Mouse (Mus musculus) testis, adult 2 months (tissue): ENCODE measurements at regions not wholly inside any gene's neighbourhood (a gene's known extent, or its start where the extent isn't known, plus 50 kb on each side); places are given as distances from the start of the nearest gene placed in this dataset.

Experiments
- H3K27ac ChIP-seq: fragments of 200-500 bp; 2 replicates; pipeline ENCODE4 v1.5.1; 2012; ENCODE audit warnings: low read depth, low read length; ENCODE audit not compliant: control insufficient read depth, insufficient read depth
- H3K27me3 ChIP-seq: fragments of 200-500 bp; 2 replicates; pipeline ENCODE4 v1.6.1; 2012; ENCODE audit warnings: mild to moderate bottlenecking, low read length, moderate library complexity; ENCODE audit not compliant: control insufficient read depth, insufficient read depth
- H3K36me3 ChIP-seq: fragments of 200-500 bp; 2 replicates; pipeline ENCODE4 v1.6.1; 2012; ENCODE audit warnings: mild to moderate bottlenecking, low read length; ENCODE audit not compliant: control insufficient read depth, insufficient read depth
- H3K4me1 ChIP-seq: fragments of 200-500 bp; 2 replicates; pipeline ENCODE4 v1.6.1; 2012; ENCODE audit warnings: low read length; ENCODE audit not compliant: control insufficient read depth, insufficient read depth
- H3K4me3 ChIP-seq: fragments of 200-500 bp; 2 replicates; pipeline ENCODE4 v1.5.1; 2012; ENCODE audit warnings: low read depth, mild to moderate bottlenecking, low read length, moderate library complexity, mixed read lengths; ENCODE audit not compliant: control insufficient read depth
- CTCF ChIP-seq: fragments of 200-500 bp; IDR thresholded peaks from 2 replicates; pipeline ENCODE4 v1.5.1; 2012; ENCODE audit warnings: low read depth, mild to moderate bottlenecking, inconsistent platforms, low read length, moderate library complexity; ENCODE audit not compliant: control insufficient read depth, insufficient read depth, insufficient replicate concordance
- POLR2A ChIP-seq: fragments of 200-500 bp; IDR thresholded peaks from 2 replicates; pipeline ENCODE4 v1.6.1; 2012; ENCODE audit warnings: low read depth, mild to moderate bottlenecking, inconsistent platforms, low read length, moderate library complexity; ENCODE audit not compliant: control insufficient read depth

DNA sequence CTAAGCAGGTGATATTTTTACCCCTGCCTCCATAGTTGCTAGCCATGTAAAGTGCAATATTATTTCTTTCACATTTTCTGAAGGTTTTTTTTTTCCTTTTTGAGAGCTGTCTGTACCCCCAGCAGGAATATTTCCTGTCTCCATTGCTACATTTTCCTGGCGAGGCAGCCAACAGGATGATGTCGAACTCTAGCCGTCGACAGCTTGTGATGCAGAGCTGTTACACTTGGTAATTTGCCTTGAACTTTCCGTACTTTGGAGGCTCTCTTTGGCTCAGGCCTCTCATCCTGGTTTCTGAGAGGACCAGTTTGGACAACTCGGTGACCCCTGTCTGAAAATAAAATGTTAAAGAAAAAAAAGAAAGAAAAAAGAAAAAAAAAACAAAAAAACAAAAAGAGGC lies 260.3 kb downstream of the 4933412E24Rik start:
- Histone ChIP-seq H3K27me3 (no peaks in the 10 kb centered on the region), H3K4me3 (no peak overlapping the region), H3K4me1 (no peaks in the 10 kb centered on the region; the same call in 1 of the 2 replicates), H3K36me3 (no peaks in the 10 kb centered on the region), H3K27ac (no peak overlapping the region)
- no peak for TF ChIP-seq CTCF
- TF ChIP-seq POLR2A = no peak

DNA sequence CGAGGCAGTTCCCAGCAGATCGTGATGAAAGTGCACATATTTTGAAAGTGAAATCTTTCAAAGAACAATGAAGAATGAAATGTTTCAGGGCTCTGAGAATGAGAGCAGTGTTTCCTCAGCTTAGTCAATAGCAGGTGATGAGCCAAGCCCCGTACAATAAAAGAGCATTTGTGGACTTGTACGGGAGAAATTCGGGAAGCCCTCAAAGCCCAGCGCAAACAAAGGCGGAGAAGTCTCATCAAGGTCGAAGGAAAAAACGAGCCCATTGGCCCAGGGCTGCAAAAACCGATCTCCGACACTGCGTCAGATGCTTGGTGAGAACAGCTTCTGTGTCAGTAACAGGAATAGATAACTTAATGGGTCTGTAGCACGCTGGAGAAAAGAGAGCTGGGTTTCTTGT lies 261.5 kb downstream of the 4933412E24Rik start:
- Histone ChIP-seq H3K27me3 (no peaks in the 10 kb centered on the region), H3K4me1 (no peaks in the 10 kb centered on the region; the same call in 1 of the 2 replicates), H3K36me3 (no peaks in the 10 kb centered on the region), H3K27ac (no peak overlapping the region), H3K4me3 (peak overlapping the region; percentile 2; the same call in 1 of the 2 replicates)
- no peak for TF ChIP-seq POLR2A
- TF ChIP-seq CTCF = no peak

DNA sequence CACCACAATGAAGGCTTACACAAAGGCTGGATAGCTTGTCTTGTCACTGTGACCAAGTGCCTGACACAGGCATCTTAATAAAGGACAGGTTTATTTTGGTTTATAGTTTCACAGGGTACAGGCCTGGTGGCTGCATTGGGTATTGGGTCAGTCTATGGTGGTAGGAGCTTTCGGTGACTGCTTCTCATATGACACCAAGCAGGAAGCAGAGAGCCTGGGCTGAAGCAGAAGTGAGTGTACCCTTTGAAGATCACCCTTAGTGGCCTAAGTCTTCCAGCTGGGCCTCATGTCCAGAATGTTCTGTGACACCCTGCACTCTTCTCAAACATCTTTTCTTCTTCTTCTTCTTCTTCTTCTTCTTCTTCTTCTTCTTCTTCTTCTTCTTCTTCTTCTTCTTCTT lies 264.1 kb downstream of the 4933412E24Rik start:
- H3K36me3 ChIP-seq = no peaks in the 10 kb centered on the region
- H3K27ac ChIP-seq = no peak overlapping the region
- TF ChIP-seq CTCF (no peak), POLR2A (no peak)
- H3K4me3 ChIP-seq = no peak overlapping the region
- H3K27me3 ChIP-seq = no peaks in the 10 kb centered on the region
- no peaks in the 10 kb centered on the region; the same call in 1 of the 2 replicates for H3K4me1 ChIP-seq

DNA sequence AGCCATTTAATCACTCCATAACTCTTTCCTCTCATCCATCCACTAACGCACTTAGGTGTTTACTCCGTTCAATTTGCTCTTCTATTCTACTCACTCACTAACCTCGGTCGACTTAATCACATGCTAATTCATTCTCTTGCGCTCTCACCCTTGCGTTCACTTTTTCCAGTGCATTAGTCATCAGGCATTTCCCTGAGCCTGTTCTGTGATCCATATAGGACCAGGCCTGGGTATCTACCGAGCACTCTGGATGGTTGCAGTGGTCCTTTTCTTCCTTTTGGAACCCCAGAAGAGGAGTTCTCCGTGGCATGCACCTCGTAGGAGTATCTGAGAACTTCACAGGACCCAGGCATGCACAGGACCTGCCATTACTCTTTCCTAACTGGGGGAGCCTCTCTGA lies 270.1 kb downstream of the 4933412E24Rik start:
- no peak for TF ChIP-seq POLR2A
- TF ChIP-seq CTCF = no peak
- Histone ChIP-seq H3K27me3 (no peaks in the 10 kb centered on the region), H3K4me1 (no peaks in the 10 kb centered on the region), H3K4me3 (no peak overlapping the region), H3K36me3 (no peaks in the 10 kb centered on the region), H3K27ac (no peak overlapping the region)

DNA sequence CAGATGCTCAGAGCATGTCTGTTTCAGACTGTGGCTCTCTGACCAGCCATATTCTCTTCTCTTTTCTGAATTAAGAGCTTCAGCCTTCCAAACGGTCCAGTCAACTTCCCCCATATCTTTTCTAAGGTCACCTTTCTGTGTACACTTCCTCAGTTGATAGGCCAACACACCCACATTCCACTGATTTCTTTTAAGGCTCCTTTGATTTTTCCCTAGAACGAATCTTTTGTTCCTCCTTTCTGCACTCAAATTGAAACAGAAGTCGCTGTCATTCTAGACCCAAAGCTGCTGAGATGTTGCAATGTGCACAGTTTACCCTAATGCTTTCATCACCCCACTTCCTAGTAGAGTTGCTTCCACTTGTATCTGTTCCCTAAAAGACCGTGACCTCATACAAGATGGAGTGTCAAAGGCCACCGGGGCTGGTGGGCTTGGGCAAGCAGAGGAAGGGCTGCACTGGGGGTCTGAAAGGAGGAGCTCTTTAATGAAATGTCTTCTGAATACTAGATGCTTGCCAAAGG lies 271.9 kb downstream of the 4933412E24Rik start:
- H3K4me3 ChIP-seq = no peak overlapping the region
- H3K4me1 ChIP-seq = no peaks in the 10 kb centered on the region
- no peak overlapping the region for H3K27ac ChIP-seq
- no peaks in the 10 kb centered on the region for H3K27me3 ChIP-seq
- H3K36me3 ChIP-seq = no peaks in the 10 kb centered on the region
- TF ChIP-seq POLR2A = no peak
- no peak for TF ChIP-seq CTCF

DNA sequence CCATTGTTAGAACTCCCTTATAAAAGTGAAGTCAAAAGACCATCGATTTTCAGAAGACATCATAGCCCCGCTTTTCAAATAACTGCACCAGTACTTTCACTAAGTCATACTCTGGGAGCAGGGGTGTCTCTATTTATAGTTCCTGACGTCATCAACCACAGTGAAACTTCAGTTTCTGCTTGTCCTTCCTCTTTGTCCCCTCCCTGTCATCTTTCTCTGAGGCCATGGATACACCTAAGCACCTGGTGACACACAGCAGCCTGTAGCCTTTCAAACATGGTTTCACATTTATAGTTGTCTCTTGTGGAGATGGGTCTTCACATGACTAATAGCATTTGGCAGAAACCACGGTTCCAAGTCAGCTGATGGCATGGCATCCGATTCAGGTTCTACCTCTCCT lies 277.2 kb downstream of the 4933412E24Rik start:
- TF ChIP-seq CTCF (no peak), POLR2A (no peak)
- H3K4me1 ChIP-seq = peaks cover 2% of the 10 kb centered on the region; the same call in 1 of the 2 replicates
- no peak overlapping the region for H3K27ac ChIP-seq
- H3K36me3 ChIP-seq = no peaks in the 10 kb centered on the region
- H3K27me3 ChIP-seq = no peaks in the 10 kb centered on the region
- H3K4me3 ChIP-seq = no peak overlapping the region

DNA sequence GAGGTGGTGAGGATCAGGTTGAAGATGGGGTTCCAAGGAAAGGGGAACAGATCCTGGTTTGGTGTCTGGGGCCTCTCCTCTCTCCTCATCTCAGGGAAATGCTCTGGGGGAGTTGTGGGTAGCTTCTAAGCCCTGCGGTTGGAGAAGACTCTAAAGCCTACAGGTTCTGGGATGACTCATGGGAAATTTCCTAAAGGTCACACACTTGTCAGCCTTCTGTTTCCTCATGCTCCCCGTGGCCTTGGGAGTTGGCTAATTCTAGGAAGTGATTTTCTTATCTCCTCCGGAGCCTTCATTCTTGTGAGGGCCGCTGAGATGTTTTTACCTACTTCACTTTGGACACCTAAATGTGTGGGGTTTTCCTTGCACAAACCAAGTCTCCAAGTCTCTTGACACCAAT lies 279.2 kb downstream of the 4933412E24Rik start:
- Histone ChIP-seq H3K27me3 (no peaks in the 10 kb centered on the region), H3K4me1 (peaks cover 2% of the 10 kb centered on the region; the same call in 1 of the 2 replicates), H3K36me3 (no peaks in the 10 kb centered on the region), H3K4me3 (no peak overlapping the region), H3K27ac (no peak overlapping the region)
- TF ChIP-seq POLR2A = no peak
- TF ChIP-seq CTCF = no peak
